Mouse (Mus musculus): ENCODE data around the gene Cyp2c23.

- TF ChIP-seq ZC3H11A (IDR thresholded peaks at IDR 0.05; ENCODE audit: borderline replicate concordance, low read depth, low read length), result no peak
- no peak for TF ChIP-seq MAFK (IDR thresholded peaks at IDR 0.05; ENCODE audit: insufficient read depth, low read depth, low read length)
- TF ChIP-seq CHD2 (IDR thresholded peaks at IDR 0.05; ENCODE audit: low read depth, low read length), result no peak
- TF ChIP-seq HCFC1 (IDR thresholded peaks at IDR 0.05; ENCODE audit: borderline replicate concordance, insufficient read depth, low read length), result no peak
- no peak for TF ChIP-seq ZNF384 (IDR thresholded peaks at IDR 0.05; ENCODE audit: low read depth, low read length)
Observed at GRCm38 (mm10) chr19:44063773-44064172, 34.8 kb upstream of the Cyp2c23 start.
